Mouse (Mus musculus) CH12.LX (cell line): ENCODE data around the gene Arhgef40. TPM values are rescaled to one million over a fixed set of nuclear protein-coding genes. Genes with fewer than 3 reads are reported as not detected.

Experiments
- DNase-seq: peaks from one replicate; pipeline ENCODE4 v3.0.0-alpha.2; 2013; ENCODE audit errors: extremely low read depth
- H3K27ac ChIP-seq: 2 replicates; pipeline ENCODE4 v1.5.1; 2012; ENCODE audit warnings: low read depth, mild to moderate bottlenecking, control low read depth, moderate library complexity; ENCODE audit not compliant: insufficient read depth
- H3K27me3 ChIP-seq: replicated peaks from 2 replicates; pipeline ENCODE3; 2012; ENCODE audit warnings: inconsistent platforms
- H3K36me3 ChIP-seq, 2 experiments: replicated peaks in 1 of 2; 2 replicates each; pipeline versions ENCODE3 to v1.6.1; 2012; ENCODE audit warnings: inconsistent platforms in 1 of 2, low read length in 1 of 2, mild to moderate bottlenecking in 1 of 2, mixed read lengths in 1 of 2, moderate library complexity in 1 of 2; ENCODE audit not compliant: control insufficient read depth in 1 of 2, insufficient read depth in 1 of 2
- H3K4me1 ChIP-seq, 2 experiments: 2 replicates each; pipeline ENCODE4 v1.6.1; 2012; ENCODE audit warnings: inconsistent platforms in 1 of 2, moderate library complexity in 1 of 2; ENCODE audit not compliant: insufficient read depth in 2 of 2, control insufficient read depth in 1 of 2
- H3K4me2 ChIP-seq: 2 replicates; pipeline ENCODE4 v1.6.1; 2012; ENCODE audit warnings: low read depth, mild to moderate bottlenecking, control low read depth; ENCODE audit not compliant: poor library complexity, insufficient read depth, severe bottlenecking
- H3K4me3 ChIP-seq, 3 experiments: fragments of 150-350 bp in 1 of 3; sonication (generic) in 1 of 3; replicated peaks in 1 of 3; 2 replicates each; pipeline versions ENCODE3 to v1.5.1; 2011 to 2012; ENCODE audit warnings: low read depth in 2 of 3, low read length in 2 of 3, mild to moderate bottlenecking in 2 of 3, moderate library complexity in 2 of 3, control low read depth in 1 of 3, improper control_type of control experiment in 1 of 3, inconsistent platforms in 1 of 3, mixed read lengths in 1 of 3; ENCODE audit not compliant: poor library complexity in 1 of 3
- H3K79me2 ChIP-seq: replicated peaks from 2 replicates; pipeline ENCODE4 v1.6.1; 2012; ENCODE audit warnings: mild to moderate bottlenecking, moderate library complexity; ENCODE audit not compliant: control insufficient read depth, poor library complexity, insufficient read depth, severe bottlenecking; ENCODE audit errors: extremely low read depth
- H3K9ac ChIP-seq: 2 replicates; pipeline ENCODE4 v1.6.1; 2012; ENCODE audit warnings: low read depth, mild to moderate bottlenecking, control low read depth, moderate library complexity; ENCODE audit not compliant: insufficient read depth
- H3K9me3 ChIP-seq: replicated peaks from 2 replicates; pipeline ENCODE3; 2012; ENCODE audit warnings: low read length, inconsistent platforms, mixed read lengths
- BHLHE40 ChIP-seq: IDR thresholded peaks from 2 replicates; pipeline ENCODE4 v1.6.1; 2011; ENCODE audit warnings: mild to moderate bottlenecking, low read depth, low read length, improper control_type of control experiment
- CHD2 ChIP-seq: IDR thresholded peaks from 2 replicates; pipeline ENCODE4 v1.6.1; 2011; ENCODE audit warnings: low read length, improper control_type of control experiment
- E2F4 ChIP-seq: IDR thresholded peaks from 2 replicates; pipeline ENCODE4 v1.6.1; 2011; ENCODE audit warnings: low read depth, low read length, improper control_type of control experiment; ENCODE audit not compliant: insufficient replicate concordance
- ELF1 ChIP-seq: IDR thresholded peaks from 2 replicates; pipeline ENCODE4 v1.6.1; 2014; ENCODE audit warnings: low read depth, mild to moderate bottlenecking, inconsistent platforms, low read length, improper control_type of control experiment
- ETS1 ChIP-seq: conservative IDR thresholded peaks from 2 replicates; pipeline ENCODE4 v1.6.1; 2012; ENCODE audit warnings: low read depth, mild to moderate bottlenecking, inconsistent platforms, low read length, improper control_type of control experiment, moderate library complexity
- HCFC1 ChIP-seq: IDR thresholded peaks from 2 replicates; pipeline ENCODE4 v1.6.1; 2012; ENCODE audit warnings: low read depth, mild to moderate bottlenecking, inconsistent platforms, low read length, improper control_type of control experiment
- JUN ChIP-seq: IDR thresholded peaks from 2 replicates; pipeline ENCODE4 v1.6.1; 2011; ENCODE audit warnings: low read depth, mild to moderate bottlenecking, low read length, improper control_type of control experiment, moderate library complexity; ENCODE audit not compliant: insufficient read depth
- JUND ChIP-seq: conservative IDR thresholded peaks from 2 replicates; pipeline ENCODE4 v1.6.1; 2011; ENCODE audit warnings: low read depth, low read length, improper control_type of control experiment
- KAT2A ChIP-seq: IDR thresholded peaks from 2 replicates; pipeline ENCODE4 v1.6.1; 2012; ENCODE audit warnings: low read length, improper control_type of control experiment, inconsistent platforms; ENCODE audit not compliant: insufficient replicate concordance
- MAFK ChIP-seq: IDR thresholded peaks from 2 replicates; pipeline ENCODE4 v1.6.1; 2011; ENCODE audit warnings: low read length, improper control_type of control experiment; ENCODE audit not compliant: insufficient replicate concordance
- MAZ ChIP-seq: IDR thresholded peaks from 2 replicates; pipeline ENCODE4 v1.6.1; 2012; ENCODE audit warnings: low read depth, mild to moderate bottlenecking, inconsistent platforms, low read length, improper control_type of control experiment, moderate library complexity
- MEF2A ChIP-seq: IDR thresholded peaks from 2 replicates; pipeline ENCODE4 v1.6.1; 2014; ENCODE audit warnings: low read depth, mild to moderate bottlenecking, inconsistent platforms, low read length, improper control_type of control experiment, borderline replicate concordance
- NELFE ChIP-seq: IDR thresholded peaks from 2 replicates; pipeline ENCODE4 v1.6.1; 2011; ENCODE audit warnings: low read depth, low read length, improper control_type of control experiment
- PAX5 ChIP-seq: IDR thresholded peaks from 2 replicates; pipeline ENCODE4 v1.6.1; 2012; ENCODE audit warnings: low read length, inconsistent platforms, mixed read lengths
- POLR2AphosphoS2 ChIP-seq: IDR thresholded peaks from 2 replicates; pipeline ENCODE4 v1.6.1; 2011; ENCODE audit warnings: low read depth, low read length, improper control_type of control experiment
- RAD21 ChIP-seq: IDR thresholded peaks from 2 replicates; pipeline ENCODE4 v1.6.1; 2011; ENCODE audit warnings: low read depth, mild to moderate bottlenecking, low read length, improper control_type of control experiment, moderate library complexity
- RCOR1 ChIP-seq: conservative IDR thresholded peaks from 2 replicates; pipeline ENCODE4 v1.6.1; 2012; ENCODE audit warnings: low read depth, mild to moderate bottlenecking, inconsistent platforms, low read length, improper control_type of control experiment
- SIN3A ChIP-seq: IDR thresholded peaks from 2 replicates; pipeline ENCODE4 v1.6.1; 2012; ENCODE audit warnings: low read length, improper control_type of control experiment, inconsistent platforms
- TCF12 ChIP-seq: IDR thresholded peaks from 2 replicates; pipeline ENCODE4 v1.6.1; 2014; ENCODE audit warnings: low read depth, mild to moderate bottlenecking, inconsistent platforms, low read length, improper control_type of control experiment
- USF1 ChIP-seq: IDR thresholded peaks from 2 replicates; pipeline ENCODE4 v1.6.1; 2014; ENCODE audit warnings: low read depth, mild to moderate bottlenecking, inconsistent platforms, low read length, improper control_type of control experiment
- ZC3H11A ChIP-seq: IDR thresholded peaks from 2 replicates; pipeline ENCODE4 v1.6.1; 2012; ENCODE audit warnings: low read depth, mild to moderate bottlenecking, inconsistent platforms, low read length, improper control_type of control experiment
- ZKSCAN1 ChIP-seq: IDR thresholded peaks from 2 replicates; pipeline ENCODE4 v1.6.1; 2012; ENCODE audit warnings: low read depth, inconsistent platforms, low read length, improper control_type of control experiment, borderline replicate concordance
- ZMIZ1 ChIP-seq: IDR thresholded peaks from 2 replicates; pipeline ENCODE4 v1.6.1; 2012; ENCODE audit warnings: low read depth, mild to moderate bottlenecking, inconsistent platforms, low read length, improper control_type of control experiment
- dilution Hi-C: fragments of 300-500 bp; cut with MboI; formaldehyde crosslinking; loops from 2 replicates; pipeline ENCODE4 v1.14.3; 2020; ENCODE audit warnings: low sequenced_read_pairs; ENCODE audit not compliant: extremely low pct_unique_long_range_greater_than_20kb, extremely low pct_ligation_motif_present
- in situ Hi-C: fragments of 300-500 bp; cut with MboI; formaldehyde crosslinking; loops from 3 replicates; pipeline ENCODE4 v1.14.3; 2019; ENCODE audit warnings: low sequenced_read_pairs, low pct_ligation_motif_present, low pct_unique_long_range_greater_than_20kb, mixed read lengths
- polyA plus RNA-seq: library from polyadenylated mRNA; unstranded; fragments of >175 nt; gene quantifications from 2 replicates; pipeline ENCODE4 v1.2.1, GENCODE M21; 2012; ENCODE audit warnings: low read depth; ENCODE audit not compliant: insufficient read length
- total RNA-seq, 2 experiments: library from RNA; depleted of rRNA; stranded (reverse); fragments of 300-350 nt in 1 of 2; fragments of >200 nt in 1 of 2; gene quantifications; 2 replicates each; pipeline ENCODE4 v1.2.3; 2012 to 2014

Arhgef40 gene
- total and polyA plus RNA-seq, 3 experiments = 0.62 to 3.8 (median 1.1) TPM

- Histone ChIP-seq H3K4me1 (peaks cover 0 to 3% of the 10 kb centered on the region in 2 experiments; a peak in 1 of 4 replicates), H3K79me2 (no peaks in the 10 kb centered on the region), H3K9me3 (no peaks in the 10 kb centered on the region), H3K27ac (no peak overlapping the region), H3K36me3 (no peaks in the 10 kb centered on the region), H3K27me3 (peaks cover 2% of the 10 kb centered on the region), H3K9ac (no peak overlapping the region), H3K4me2 (no peak overlapping the region), H3K4me3 (no peak overlapping the region)
- in situ Hi-C loops (no loop called here), dilution Hi-C loops (no loop called here)
- TF ChIP-seq SIN3A = no peak
- no peak for TF ChIP-seq ETS1
- TF ChIP-seq MAFK = no peak
- TF ChIP-seq ZKSCAN1 = no peak
- no peak for TF ChIP-seq PAX5
- TF ChIP-seq ELF1 = no peak
- no peak for TF ChIP-seq TCF12
- TF ChIP-seq ZMIZ1 = no peak
- TF ChIP-seq JUN = no peak
- no peak for TF ChIP-seq NELFE
- no peak for TF ChIP-seq RCOR1
- TF ChIP-seq HCFC1 = no peak
- TF ChIP-seq MAZ = no peak
- no peak for TF ChIP-seq ZC3H11A
- no peak for DNase-seq
These were observed 9.9 kb downstream of the Arhgef40 start for GRCm38 (mm10) chr14:51994453-51994852.

GRCm38 (mm10) chr14:51995219-51995871 lies 10.8 kb downstream of the Arhgef40 start:
- H3K4me3 ChIP-seq = no peak overlapping the region
- in situ Hi-C loops (no loop called here), dilution Hi-C loops (no loop called here)
- no peaks in the 10 kb centered on the region for H3K36me3 ChIP-seq
- TF ChIP-seq JUND (no peak), MEF2A (no peak), CHD2 (no peak), POLR2AphosphoS2 (no peak), ETS1 (no peak), NELFE (no peak), BHLHE40 (no peak), TCF12 (no peak), SIN3A (no peak), E2F4 (no peak), USF1 (no peak), KAT2A (no peak), RAD21 (no peak)
- H3K27ac ChIP-seq = no peak overlapping the region
- no peak overlapping the region for H3K9ac ChIP-seq
- peak overlapping the region; percentile 29; the same call in 1 of the 2 replicates for H3K4me2 ChIP-seq
- peaks cover 2% of the 10 kb centered on the region for H3K27me3 ChIP-seq
- peaks cover 0 to 3% of the 10 kb centered on the region in 2 experiments; a peak in 1 of 4 replicates for H3K4me1 ChIP-seq
- H3K79me2 ChIP-seq = no peaks in the 10 kb centered on the region
- H3K9me3 ChIP-seq = no peaks in the 10 kb centered on the region
- no peak for DNase-seq
